Mouse (Mus musculus) brain, embryonic 14.5 days (tissue): ENCODE measurements around the gene Hdgfl2.

Experiments
- CTCF ChIP-seq: fragments of 200-500 bp; IDR thresholded peaks from 2 replicates; pipeline ENCODE4 v1.5.1; 2012; ENCODE audit warnings: inconsistent platforms, mild to moderate bottlenecking, moderate library complexity, borderline replicate concordance; ENCODE audit not compliant: insufficient read depth, insufficient read length; ENCODE audit errors: extremely low read depth
- POLR2A ChIP-seq: fragments of 200-500 bp; IDR thresholded peaks from 2 replicates; pipeline ENCODE4 v1.6.1; 2012; ENCODE audit warnings: mild to moderate bottlenecking, inconsistent platforms, borderline replicate concordance; ENCODE audit not compliant: poor library complexity, insufficient read depth, insufficient read length, severe bottlenecking; ENCODE audit errors: extremely low read depth

- TF ChIP-seq CTCF (no peak), POLR2A (no peak)
Observed at GRCm38 (mm10) chr17:56096883-56097282, 17.4 kb downstream of the Hdgfl2 start.
